Mouse (Mus musculus) myocyte (in vitro differentiated cells): ENCODE results near the gene Als2cl. TPM values are rescaled to one million over a fixed set of nuclear protein-coding genes. Genes with fewer than 3 reads are reported as not detected.

ENCODE experiments used
- H3K27me3 ChIP-seq: one replicate; pipeline ENCODE4 v1.6.1; 2011; ENCODE audit not compliant: control insufficient read depth, insufficient read depth, insufficient read length
- H3K36me3 ChIP-seq: one replicate; pipeline ENCODE4 v1.6.1; 2011; ENCODE audit not compliant: control insufficient read depth, insufficient read depth
- H3K4me2 ChIP-seq: one replicate; pipeline ENCODE4 v1.6.1; 2011; ENCODE audit warnings: low read depth, control low read depth
- H3K4me3 ChIP-seq: one replicate; pipeline ENCODE4 v1.5.1; 2011; ENCODE audit warnings: mild to moderate bottlenecking, control low read depth, moderate library complexity
- H3K79me2 ChIP-seq: one replicate; pipeline ENCODE4 v1.6.1; 2011; ENCODE audit not compliant: control insufficient read depth, insufficient read depth
- H3ac ChIP-seq: one replicate; pipeline ENCODE4 v1.6.1; 2011; ENCODE audit not compliant: control insufficient read depth, insufficient read length
- CEBPB ChIP-seq: IDR thresholded peaks from 2 replicates; pipeline ENCODE4 v1.6.1; 2011; ENCODE audit warnings: mild to moderate bottlenecking, moderate library complexity; ENCODE audit not compliant: poor library complexity, insufficient read depth, severe bottlenecking
- E2F4 ChIP-seq: IDR thresholded peaks from one replicate; pipeline ENCODE4 v1.6.1; 2011; ENCODE audit warnings: mild to moderate bottlenecking, control low read depth, moderate library complexity; ENCODE audit not compliant: insufficient read depth
- MAX ChIP-seq: IDR thresholded peaks from one replicate; pipeline ENCODE4 v1.6.1; 2011; ENCODE audit warnings: low read depth, mild to moderate bottlenecking, control low read depth
- MYOD1 ChIP-seq, 3 experiments: IDR thresholded peaks; one replicate each; pipeline ENCODE4 v1.6.1; 2011; ENCODE audit warnings: control low read depth in 2 of 3, low read depth in 2 of 3, mild to moderate bottlenecking in 2 of 3, moderate library complexity in 1 of 3; ENCODE audit not compliant: insufficient read length in 2 of 3, control insufficient read depth in 1 of 3
- MYOG ChIP-seq, 3 experiments: IDR thresholded peaks; one replicate each; pipeline ENCODE4 v1.6.1; 2011; ENCODE audit warnings: control low read depth in 2 of 3, low read depth in 2 of 3, mild to moderate bottlenecking in 2 of 3; ENCODE audit not compliant: insufficient read length in 2 of 3, control insufficient read depth in 1 of 3, insufficient read depth in 1 of 3
- POLR2A ChIP-seq: IDR thresholded peaks from one replicate; pipeline ENCODE4 v1.6.1; 2011; ENCODE audit warnings: low read depth, mild to moderate bottlenecking, control low read depth, moderate library complexity; ENCODE audit not compliant: insufficient read length
- POLR2AphosphoS2 ChIP-seq: IDR thresholded peaks from one replicate; pipeline ENCODE4 v1.6.1; 2011; ENCODE audit warnings: low read depth, control low read depth; ENCODE audit not compliant: insufficient read length
- REST ChIP-seq: IDR thresholded peaks from one replicate; pipeline ENCODE4 v1.6.1; 2011; ENCODE audit warnings: mild to moderate bottlenecking, control low read depth, moderate library complexity; ENCODE audit not compliant: insufficient read depth, insufficient read length
- SRF ChIP-seq: IDR thresholded peaks from one replicate; pipeline ENCODE4 v1.6.1; 2011; ENCODE audit warnings: low read depth; ENCODE audit not compliant: control insufficient read depth, insufficient read length
- TCF12 ChIP-seq: IDR thresholded peaks from one replicate; pipeline ENCODE4 v1.6.1; 2011; ENCODE audit warnings: mild to moderate bottlenecking, control low read depth; ENCODE audit not compliant: poor library complexity, insufficient read depth, severe bottlenecking
- TCF3 ChIP-seq: IDR thresholded peaks from one replicate; pipeline ENCODE4 v1.6.1; 2011; ENCODE audit warnings: low read depth, control low read depth; ENCODE audit not compliant: insufficient read length
- USF1 ChIP-seq: IDR thresholded peaks from one replicate; pipeline ENCODE4 v1.6.1; 2011; ENCODE audit warnings: low read depth, mild to moderate bottlenecking, control low read depth, moderate library complexity
- polyA plus RNA-seq: library from polyadenylated mRNA; unstranded; fragments of >200 nt; fragmentation: generic; extraction: Trizol; gene quantifications from one replicate; pipeline ENCODE4 v1.2.1, GENCODE M21; 2012; ENCODE audit warnings: missing spikeins

The Als2cl gene
- polyA plus RNA-seq, 1 experiment = 2.5 TPM

DNA sequence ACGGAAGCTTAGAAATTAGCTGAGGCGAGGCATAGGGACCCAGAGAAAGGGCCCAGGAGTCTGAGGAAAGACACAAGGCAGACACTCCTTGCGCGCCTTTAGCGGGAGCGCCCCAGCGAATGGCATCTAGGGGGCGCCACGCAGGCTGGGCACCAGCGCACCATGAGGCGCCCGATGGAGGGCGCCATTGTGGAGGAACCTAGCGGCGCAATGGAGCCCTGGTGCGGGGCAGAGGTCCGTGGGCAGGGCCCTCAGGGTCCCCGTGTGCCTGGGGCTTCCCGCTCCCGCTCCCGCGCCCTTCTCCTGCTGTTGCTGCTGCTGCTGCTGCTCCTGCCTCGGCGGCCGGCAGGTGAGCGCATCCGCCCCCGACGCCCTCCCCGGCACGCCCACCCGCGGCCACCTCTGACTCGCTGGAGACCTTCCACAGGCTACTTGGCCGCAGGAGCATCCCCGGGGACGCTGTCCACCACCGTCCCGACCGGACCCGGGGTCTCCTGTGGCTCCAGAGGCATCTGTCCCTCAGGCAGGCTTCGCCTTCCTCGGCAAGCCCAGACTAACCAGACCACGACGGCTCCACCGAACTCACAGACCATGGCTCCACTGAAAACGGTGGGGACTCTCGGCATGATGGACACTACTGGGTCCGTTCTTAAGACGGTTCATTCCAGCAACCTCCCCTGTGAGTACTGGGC, 21.7 kb upstream of the Als2cl start, which contains the start of gene Prss50:
Prss50 (plus strand) TSS at position 187 of the 692 bp plus-strand sequence.
- TF ChIP-seq USF1 (no peak), REST (no peak), TCF12 (no peak), POLR2A (no peak), MAX (no peak), E2F4 (no peak), SRF (no peak), MYOG (IDR thresholded peaks at IDR 0.05; ENCODE audit: control insufficient read depth in 1 of 3, insufficient read depth in 1 of 3, insufficient read length in 2 of 3, low read depth in 2 of 3) (no peak), TCF3 (no peak), POLR2AphosphoS2 (no peak), MYOD1 (IDR thresholded peaks at IDR 0.05; ENCODE audit: control insufficient read depth in 1 of 3, insufficient read length in 2 of 3, low read depth in 2 of 3) (no peak), CEBPB (no peak)
- Histone ChIP-seq H3K4me2 (no peak within 1 kb of the TSS), H3K27me3 (no peaks in the 10 kb centered on the region), H3K4me3 (no peak within 1 kb of the TSS), H3K79me2 (no peaks in the 10 kb centered on the region), H3K36me3 (no peaks in the 10 kb centered on the region), H3ac (no peak within 1 kb of the TSS)

DNA sequence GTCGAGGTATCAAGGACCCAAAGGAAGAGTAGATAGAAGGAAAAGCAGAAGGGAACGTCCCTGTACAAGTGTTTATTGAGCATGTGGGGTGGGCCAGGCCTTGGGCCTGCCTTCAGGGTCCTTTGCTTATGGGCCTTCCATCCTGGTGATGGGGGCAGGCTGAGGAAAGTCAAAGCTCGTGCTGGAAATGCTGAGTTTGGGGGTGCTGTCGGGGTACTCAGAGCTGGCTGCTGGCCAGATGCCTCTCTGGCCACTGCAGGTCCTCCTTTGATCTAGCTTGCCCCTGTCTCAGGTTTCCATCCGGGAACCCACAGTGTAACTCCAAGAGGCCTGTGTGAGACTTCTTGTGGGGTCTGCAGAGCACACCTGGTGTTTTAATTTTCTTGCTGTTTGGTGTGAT, 21.1 kb upstream of the Als2cl start:
- H3K36me3 ChIP-seq = no peaks in the 10 kb centered on the region
- no peaks in the 10 kb centered on the region for H3K79me2 ChIP-seq
- H3K27me3 ChIP-seq = no peaks in the 10 kb centered on the region
- H3ac ChIP-seq = no peak overlapping the region
- TF ChIP-seq TCF12 (no peak), POLR2AphosphoS2 (no peak), MAX (no peak), POLR2A (no peak), MYOG (IDR thresholded peaks at IDR 0.05; ENCODE audit: control insufficient read depth in 1 of 3, insufficient read depth in 1 of 3, insufficient read length in 2 of 3, low read depth in 2 of 3) (no peak), REST (no peak), USF1 (no peak)
- no peak overlapping the region for H3K4me3 ChIP-seq
- H3K4me2 ChIP-seq = no peak overlapping the region

DNA sequence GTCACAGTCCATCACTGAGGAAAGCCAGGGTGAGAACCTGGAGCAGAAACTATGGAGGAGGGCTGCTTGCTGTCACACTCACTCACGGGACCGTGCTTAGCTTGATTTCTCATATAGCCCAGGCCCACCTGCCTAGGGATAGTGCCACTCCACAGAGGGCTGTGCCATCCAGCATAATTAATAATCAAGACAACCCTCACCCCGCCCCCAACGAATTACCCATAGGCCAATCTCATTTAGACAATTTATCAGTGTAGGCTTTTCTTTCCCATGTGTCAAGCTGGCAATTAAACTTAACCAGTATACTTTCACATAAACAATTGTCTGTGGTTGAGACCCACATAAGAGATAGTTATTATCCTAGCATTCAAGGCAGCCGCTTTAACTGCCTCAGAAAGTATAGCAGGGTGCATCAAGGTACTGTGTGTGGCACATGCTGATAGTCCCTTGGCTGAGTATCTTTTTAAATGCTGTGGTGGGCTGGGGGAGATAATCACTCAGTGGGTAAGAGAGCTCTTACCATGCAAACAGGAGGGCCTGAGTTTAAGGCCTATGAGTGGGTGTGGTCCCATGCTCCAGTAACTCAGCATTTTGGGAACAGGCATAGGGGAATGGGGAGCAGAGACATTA, 20.6 kb upstream of the Als2cl start:
- H3ac ChIP-seq = no peak overlapping the region
- H3K79me2 ChIP-seq = no peaks in the 10 kb centered on the region
- no peaks in the 10 kb centered on the region for H3K36me3 ChIP-seq
- no peak overlapping the region for H3K4me2 ChIP-seq
- H3K4me3 ChIP-seq = no peak overlapping the region
- H3K27me3 ChIP-seq = no peaks in the 10 kb centered on the region
- no peak for TF ChIP-seq MYOG (IDR thresholded peaks at IDR 0.05; ENCODE audit: control insufficient read depth in 1 of 3, insufficient read depth in 1 of 3, insufficient read length in 2 of 3, low read depth in 2 of 3)
- no peak for TF ChIP-seq CEBPB
- no peak for TF ChIP-seq REST
- no peak for TF ChIP-seq E2F4
- no peak for TF ChIP-seq TCF3
- no peak for TF ChIP-seq POLR2A
- no peak for TF ChIP-seq MAX
- TF ChIP-seq USF1 = no peak
- TF ChIP-seq POLR2AphosphoS2 = no peak
- no peak for TF ChIP-seq MYOD1 (IDR thresholded peaks at IDR 0.05; ENCODE audit: control insufficient read depth in 1 of 3, insufficient read length in 2 of 3, low read depth in 2 of 3)
- TF ChIP-seq SRF = no peak
- TF ChIP-seq TCF12 = no peak

DNA sequence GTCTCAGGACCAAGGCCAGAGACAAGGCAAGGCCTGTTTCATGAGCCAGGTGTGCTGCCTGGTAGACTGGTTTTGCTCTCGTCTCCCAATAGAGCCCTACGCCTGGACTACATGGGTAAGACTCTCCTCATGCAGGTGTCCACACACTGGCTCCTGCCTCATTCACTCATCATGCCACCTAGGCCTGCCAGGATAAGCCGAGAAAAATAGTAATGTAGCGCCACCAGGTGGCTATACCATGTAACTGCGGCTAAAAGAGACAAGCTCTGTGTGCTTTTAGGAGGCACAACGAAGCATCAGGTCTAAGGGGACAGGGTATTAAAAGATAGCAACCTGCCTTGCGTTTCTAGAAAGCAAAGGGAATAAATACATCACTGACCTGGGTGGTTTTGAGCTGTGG, 8.6 kb upstream of the Als2cl start:
- Histone ChIP-seq H3K4me3 (no peak overlapping the region), H3K27me3 (peaks cover 12% of the 10 kb centered on the region), H3K4me2 (no peak overlapping the region), H3ac (no peak overlapping the region), H3K36me3 (no peaks in the 10 kb centered on the region), H3K79me2 (no peaks in the 10 kb centered on the region)
- TF ChIP-seq REST = peak; percentile 11
- no peak for TF ChIP-seq SRF
